Mouse (Mus musculus): ENCODE results near the gene Ythdc1. TPM values are rescaled to one million over a fixed set of nuclear protein-coding genes. Genes with fewer than 3 reads are reported as not detected.

Ythdc1 gene
- polyA plus RNA-seq (2017; shearing (Covaris generic)) = 25.4 TPM

GRCm38 (mm10) chr5:86803962-86804940 is at the start of gene Ythdc1:
Gene Ythdc1 (plus strand): TSS chr5:86804221.

Other genes starting within 250 kb of the Ythdc1 start
- gene Tmprss11f, start 171.8 kb upstream of the Ythdc1 start, polyA plus RNA-seq (2017; shearing (Covaris generic)) = not detected
- gene Tmprss11b, start 127.9 kb upstream of the Ythdc1 start, polyA plus RNA-seq (2017; shearing (Covaris generic)) = not detected
- gene Tmprss11e, start 58.4 kb upstream of the Ythdc1 start, polyA plus RNA-seq (2017; shearing (Covaris generic)) = not detected
- not detected for gene Ugt2b34, start 102.7 kb downstream of the Ythdc1 start, polyA plus RNA-seq (2017; shearing (Covaris generic))
- gene Ugt2b1, start 122.3 kb downstream of the Ythdc1 start, polyA plus RNA-seq (2017; shearing (Covaris generic)) = not detected
- gene Ugt2b35, start 196.6 kb downstream of the Ythdc1 start, polyA plus RNA-seq (2017; shearing (Covaris generic)) = not detected